31 mouse cellular contexts compared by ENCODE assay signal in genomic region chr17:12138355-12138754, GRCm38 (mm10).
"Had no signal": no experiment of that assay in that cellular context is flagged by ENCODE, and none has a peak within 500 bp of the region (broad histone marks: within the 10 kb centered on the region; RNA-seq: fewer than 3 reads in every experiment).

No protein-coding gene starts in this region.

- H3K9me3 ChIP-seq: limb, embryonic 10.5 days; limb, embryonic 12.5 days; limb, embryonic 13.5 days; limb, embryonic 15.5 days; liver, embryonic 12.5 days; liver, embryonic 15.5 days; lung, embryonic 15.5 days; midbrain, embryonic 10.5 days; midbrain, embryonic 13.5 days; midbrain, embryonic 15.5 days; neural tube, embryonic 12.5 days; neural tube, embryonic 13.5 days had no signal

- DNase-seq: left cerebral cortex, postnatal 4 days; liver, postnatal 0 days; lung, adult 18-20 months; lung, adult 2 months; lung, embryonic 14.5 days; lung, postnatal 10 days; lung, postnatal 14 days; lung, postnatal 36 days; lung, postnatal 4 days; midbrain, embryonic 14.5 days had no signal

- H3K27ac ChIP-seq: limb, embryonic 10.5 days; limb, embryonic 12.5 days; limb, embryonic 13.5 days; limb, embryonic 15.5 days; liver, embryonic 12.5 days; liver, embryonic 14.5 days; liver, embryonic 15.5 days; lung, embryonic 15.5 days; macrophage; midbrain, embryonic 10.5 days; midbrain, embryonic 12.5 days; midbrain, embryonic 13.5 days; midbrain, embryonic 15.5 days; neural tube, embryonic 12.5 days; neural tube, embryonic 13.5 days had no signal

- H3K4me3 ChIP-seq: limb, embryonic 10.5 days; limb, embryonic 12.5 days; limb, embryonic 13.5 days; limb, embryonic 15.5 days; liver, embryonic 12.5 days; liver, embryonic 15.5 days; lung, embryonic 15.5 days; megakaryocyte, embryonic 14.5 days; midbrain, embryonic 10.5 days; midbrain, embryonic 12.5 days; midbrain, embryonic 13.5 days; midbrain, embryonic 15.5 days; myocyte; neural tube, embryonic 12.5 days; neural tube, embryonic 13.5 days had no signal

- H3K4me2 ChIP-seq: limb, embryonic 12.5 days; limb, embryonic 13.5 days; limb, embryonic 15.5 days; liver, embryonic 11.5 days; liver, embryonic 12.5 days; liver, embryonic 15.5 days; lung, embryonic 14.5 days; lung, embryonic 15.5 days; midbrain, embryonic 11.5 days; midbrain, embryonic 12.5 days; midbrain, embryonic 13.5 days; midbrain, embryonic 15.5 days; neural tube, embryonic 12.5 days; neural tube, embryonic 13.5 days had no signal

- ATAC-seq: liver, embryonic 12.5 days; liver, postnatal 0 days; lung, postnatal 0 days; midbrain, embryonic 13.5 days; midbrain, embryonic 15.5 days; midbrain, embryonic 16.5 days had no signal

- H3K36me3 ChIP-seq: midbrain, embryonic 15.5 days had no signal

- H3K4me1 ChIP-seq: limb, embryonic 10.5 days; limb, embryonic 12.5 days; limb, embryonic 13.5 days; limb, embryonic 15.5 days; megakaryocyte, embryonic 14.5 days; midbrain, embryonic 10.5 days; midbrain, embryonic 12.5 days; midbrain, embryonic 13.5 days; midbrain, embryonic 15.5 days; neural tube, embryonic 12.5 days; neural tube, embryonic 13.5 days had no signal

- H3K27me3 ChIP-seq: limb, embryonic 12.5 days; limb, embryonic 13.5 days; limb, embryonic 15.5 days; liver, embryonic 12.5 days; liver, embryonic 15.5 days; lung, embryonic 15.5 days; megakaryocyte, embryonic 14.5 days; midbrain, embryonic 12.5 days; midbrain, embryonic 13.5 days; midbrain, embryonic 15.5 days; neural tube, embryonic 12.5 days; neural tube, embryonic 13.5 days had no signal

- H3K9ac ChIP-seq: limb, embryonic 12.5 days; limb, embryonic 13.5 days; limb, embryonic 15.5 days; liver, embryonic 12.5 days; liver, embryonic 14.5 days; liver, embryonic 15.5 days; liver, postnatal 0 days; lung, embryonic 14.5 days; lung, embryonic 15.5 days; midbrain, embryonic 12.5 days; midbrain, embryonic 13.5 days; midbrain, embryonic 15.5 days; neural tube, embryonic 12.5 days; neural tube, embryonic 13.5 days had no signal
